Mouse (Mus musculus): ENCODE measurements around the gene Klk15. TPM values are rescaled to one million over a fixed set of nuclear protein-coding genes. Genes with fewer than 3 reads are reported as not detected.
"Not testable (repeated sequence)": the region's sequence is repeated elsewhere in the genome, so short reads cannot be mapped to it uniquely, and the experiment has no call there.

Klk15 gene
- polyA plus RNA-seq, 1 experiment from 2014 or later = not detected

- Histone ChIP-seq H3K27ac (ENCODE audit: low read length) (no peak overlapping the region), H3K4me1 (ENCODE audit: control insufficient read depth, insufficient read depth, low read length) (no peaks in the 10 kb centered on the region), H3K9ac (ENCODE audit: low read length) (no peak overlapping the region; the same call in 1 of the 2 replicates), H3K36me3 (ENCODE audit: control insufficient read depth, insufficient read depth, low read length) (no peaks in the 10 kb centered on the region), H3K4me2 (ENCODE audit: low read depth, low read length) (no peak overlapping the region), H3K9me3 (replicated peaks; ENCODE audit: control insufficient read depth, low read length) (no peaks in the 10 kb centered on the region), H3K27me3 (ENCODE audit: control insufficient read depth, insufficient read depth, low read length) (no peaks in the 10 kb centered on the region), H3K4me3 (replicated peaks; ENCODE audit: low read length) (no peak overlapping the region)
- WGBS = 61% methylated on average over 4 of the region's 4 CpGs
- ATAC-seq (ENCODE audit: insufficient read depth, low FRiP score) = no peak
These were observed 19.2 kb downstream of the Klk15 start for GRCm38 (mm10) chr7:43952703-43953102.

GRCm38 (mm10) chr7:43966451-43966850 lies 32.9 kb downstream of the Klk15 start, which contains the start of gene Klk1b1:
Gene Klk1b1, plus strand, starts transcription at chr7:43966751.
- H3K9me3 ChIP-seq (replicated peaks; ENCODE audit: control insufficient read depth, low read length) = no peaks in the 10 kb centered on the region
- no peak within 1 kb of the TSS for H3K27ac ChIP-seq (ENCODE audit: low read length)
- H3K9ac ChIP-seq (ENCODE audit: low read length) = no peak within 1 kb of the TSS
- H3K36me3 ChIP-seq (ENCODE audit: control insufficient read depth, insufficient read depth, low read length) = no peaks in the 10 kb centered on the region
- H3K4me3 ChIP-seq (replicated peaks; ENCODE audit: low read length) = no peak within 1 kb of the TSS
- no peak for ATAC-seq (ENCODE audit: insufficient read depth, low FRiP score)
- H3K4me2 ChIP-seq (ENCODE audit: low read depth, low read length) = no peak within 1 kb of the TSS
- no peaks in the 10 kb centered on the region for H3K27me3 ChIP-seq (ENCODE audit: control insufficient read depth, insufficient read depth, low read length)
- H3K4me1 ChIP-seq (ENCODE audit: control insufficient read depth, insufficient read depth, low read length) = no peaks in the 10 kb centered on the region
- 63% methylated on average over 3 of the region's 3 CpGs for WGBS

DNA sequence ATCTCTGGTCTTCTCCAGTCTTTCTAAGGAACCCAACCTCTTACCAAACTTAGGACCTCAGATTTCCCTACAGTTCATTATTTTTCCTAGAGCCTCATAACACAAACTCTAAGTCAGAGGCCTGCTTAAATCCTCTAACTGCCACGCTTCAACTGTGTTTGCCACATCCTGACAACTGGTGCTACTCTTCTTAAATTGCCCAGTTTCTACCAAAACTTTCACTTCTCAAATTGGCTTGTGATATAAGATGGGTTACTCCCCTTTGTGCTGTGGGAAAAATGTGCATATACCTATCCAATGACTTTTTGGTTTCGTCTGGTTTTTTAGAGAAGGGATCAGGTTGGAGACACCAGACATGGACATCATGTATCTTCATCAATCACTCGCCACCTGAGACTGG lies 33.5 kb downstream of the Klk15 start:
- WGBS = 73% methylated on average over 3 of the region's 3 CpGs
- Histone ChIP-seq H3K4me1 (ENCODE audit: control insufficient read depth, insufficient read depth, low read length) (no peaks in the 10 kb centered on the region), H3K9me3 (replicated peaks; ENCODE audit: control insufficient read depth, low read length) (no peaks in the 10 kb centered on the region), H3K27me3 (ENCODE audit: control insufficient read depth, insufficient read depth, low read length) (no peaks in the 10 kb centered on the region), H3K9ac (ENCODE audit: low read length) (no peak overlapping the region), H3K27ac (ENCODE audit: low read length) (no peak overlapping the region), H3K4me3 (replicated peaks; ENCODE audit: low read length) (no peak overlapping the region), H3K36me3 (ENCODE audit: control insufficient read depth, insufficient read depth, low read length) (no peaks in the 10 kb centered on the region), H3K4me2 (ENCODE audit: low read depth, low read length) (no peak overlapping the region)
- no peak for ATAC-seq (ENCODE audit: insufficient read depth, low FRiP score)

- Histone ChIP-seq H3K36me3 (ENCODE audit: control insufficient read depth, insufficient read depth, low read length) (no peaks in the 10 kb centered on the region), H3K9ac (ENCODE audit: low read length) (no peak overlapping the region), H3K27me3 (ENCODE audit: control insufficient read depth, insufficient read depth, low read length) (no peaks in the 10 kb centered on the region), H3K4me2 (ENCODE audit: low read depth, low read length) (no peak overlapping the region), H3K27ac (ENCODE audit: low read length) (no peak overlapping the region), H3K4me3 (replicated peaks; ENCODE audit: low read length) (no peak overlapping the region), H3K9me3 (replicated peaks; ENCODE audit: control insufficient read depth, low read length) (no peaks in the 10 kb centered on the region), H3K4me1 (ENCODE audit: control insufficient read depth, insufficient read depth, low read length) (no peaks in the 10 kb centered on the region)
- 69% methylated on average over 2 of the region's 2 CpGs for WGBS
- no peak for ATAC-seq (ENCODE audit: insufficient read depth, low FRiP score)
These were observed 34.1 kb downstream of the Klk15 start for GRCm38 (mm10) chr7:43967612-43968011.

- not testable (repeated sequence) for H3K27me3 ChIP-seq (ENCODE audit: control insufficient read depth, insufficient read depth, low read length); H3K4me3 ChIP-seq (replicated peaks; ENCODE audit: low read length); H3K4me1 ChIP-seq (ENCODE audit: control insufficient read depth, insufficient read depth, low read length); H3K4me2 ChIP-seq (ENCODE audit: low read depth, low read length); H3K36me3 ChIP-seq (ENCODE audit: control insufficient read depth, insufficient read depth, low read length); ATAC-seq (ENCODE audit: insufficient read depth, low FRiP score); H3K27ac ChIP-seq (ENCODE audit: low read length); H3K9ac ChIP-seq (ENCODE audit: low read length); H3K9me3 ChIP-seq (replicated peaks; ENCODE audit: control insufficient read depth, low read length)
- 83% methylated on average over 1 of the region's 1 CpGs for WGBS
These were observed 42.2 kb downstream of the Klk15 start, which contains the start of gene Klk1b9 for GRCm38 (mm10) chr7:43975761-43976160. Gene Klk1b9, plus strand, starts transcription at chr7:43976061.

GRCm38 (mm10) chr7:43985657-43986056 lies 52.1 kb downstream of the Klk15 start:
- H3K36me3 ChIP-seq (ENCODE audit: control insufficient read depth, insufficient read depth, low read length) = no peaks in the 10 kb centered on the region
- H3K4me2 ChIP-seq (ENCODE audit: low read depth, low read length) = no peak overlapping the region
- no peaks in the 10 kb centered on the region for H3K9me3 ChIP-seq (replicated peaks; ENCODE audit: control insufficient read depth, low read length)
- no peak overlapping the region for H3K9ac ChIP-seq (ENCODE audit: low read length)
- H3K4me1 ChIP-seq (ENCODE audit: control insufficient read depth, insufficient read depth, low read length) = no peaks in the 10 kb centered on the region
- no peak overlapping the region for H3K27ac ChIP-seq (ENCODE audit: low read length)
- H3K4me3 ChIP-seq (replicated peaks; ENCODE audit: low read length) = no peak overlapping the region
- H3K27me3 ChIP-seq (ENCODE audit: control insufficient read depth, insufficient read depth, low read length) = no peaks in the 10 kb centered on the region
- ATAC-seq (ENCODE audit: insufficient read depth, low FRiP score) = no peak

Other genes starting within 250 kb of the Klk15 start
- gene Klk14, start 243.3 kb upstream of the Klk15 start, polyA plus RNA-seq (2015; fragmentation: Nextera tagmentation; extraction: Ambion mirVana) = 0.28 and 1.1 TPM in 2 replicates
- 17.6 and 46.1 TPM in 2 replicates for gene Klk13, start 221.2 kb upstream of the Klk15 start, polyA plus RNA-seq (2015; fragmentation: Nextera tagmentation; extraction: Ambion mirVana)
- gene Klk12, start 164.8 kb upstream of the Klk15 start, polyA plus RNA-seq (2015; fragmentation: Nextera tagmentation; extraction: Ambion mirVana) = 7.3 and 16.2 TPM in 2 replicates
- gene Klk11, start 159.1 kb upstream of the Klk15 start, polyA plus RNA-seq (2015; fragmentation: Nextera tagmentation; extraction: Ambion mirVana) = 25.3 and 37.4 TPM in 2 replicates
- gene Klk10, start 152.7 kb upstream of the Klk15 start, polyA plus RNA-seq (2015; fragmentation: Nextera tagmentation; extraction: Ambion mirVana) = 42.4 and 129 TPM in 2 replicates
- 2.7 and 5.3 TPM in 2 replicates for gene Klk9, start 141.8 kb upstream of the Klk15 start, polyA plus RNA-seq (2015; fragmentation: Nextera tagmentation; extraction: Ambion mirVana)
- gene Klk8, start 136.2 kb upstream of the Klk15 start, polyA plus RNA-seq (2015; fragmentation: Nextera tagmentation; extraction: Ambion mirVana) = 31.0 and 55.1 TPM in 2 replicates
- gene Klk7, start 122.4 kb upstream of the Klk15 start, polyA plus RNA-seq (2015; fragmentation: Nextera tagmentation; extraction: Ambion mirVana) = 0.22 and 0.66 TPM in 2 replicates
- 0.30 and 0.42 TPM in 2 replicates for gene Klk6, start 109.2 kb upstream of the Klk15 start, polyA plus RNA-seq (2015; fragmentation: Nextera tagmentation; extraction: Ambion mirVana)
- 0.10 TPM in 1 of 2 replicates, not detected in the other for gene Klk5, start 91.8 kb upstream of the Klk15 start, polyA plus RNA-seq (2015; fragmentation: Nextera tagmentation; extraction: Ambion mirVana)
- gene Klk4, start 52.6 kb upstream of the Klk15 start, polyA plus RNA-seq (2015; fragmentation: Nextera tagmentation; extraction: Ambion mirVana) = 0.18 TPM in 1 of 2 replicates, not detected in the other
- gene Klk1b8, start 16.9 kb downstream of the Klk15 start, polyA plus RNA-seq (2015; fragmentation: Nextera tagmentation; extraction: Ambion mirVana) = 1.3 and 1.5 TPM in 2 replicates
- gene Klk1b1, start 33.0 kb downstream of the Klk15 start, polyA plus RNA-seq (2015; fragmentation: Nextera tagmentation; extraction: Ambion mirVana) = not detected in 2 replicates
- gene Klk1b9, start 42.3 kb downstream of the Klk15 start, polyA plus RNA-seq (2015; fragmentation: Nextera tagmentation; extraction: Ambion mirVana) = not detected in 2 replicates
- 0.36 TPM in 1 of 2 replicates, not detected in the other for gene Klk1b11, start 62.1 kb downstream of the Klk15 start, polyA plus RNA-seq (2015; fragmentation: Nextera tagmentation; extraction: Ambion mirVana)
- gene Klk1b26, start 78.4 kb downstream of the Klk15 start, polyA plus RNA-seq (2015; fragmentation: Nextera tagmentation; extraction: Ambion mirVana) = 0.94 TPM in 1 of 2 replicates, not detected in the other
- gene Klk1b27, start 118.5 kb downstream of the Klk15 start, polyA plus RNA-seq (2015; fragmentation: Nextera tagmentation; extraction: Ambion mirVana) = not detected in 2 replicates
- not detected in 2 replicates for gene Klk1b21, start 168.6 kb downstream of the Klk15 start, polyA plus RNA-seq (2015; fragmentation: Nextera tagmentation; extraction: Ambion mirVana)
- gene Klk1b22, start 178.9 kb downstream of the Klk15 start, polyA plus RNA-seq (2015; fragmentation: Nextera tagmentation; extraction: Ambion mirVana) = not detected in 2 replicates
- 0.25 TPM in 1 of 2 replicates, not detected in the other for gene Klk1b16, start 203.0 kb downstream of the Klk15 start, polyA plus RNA-seq (2015; fragmentation: Nextera tagmentation; extraction: Ambion mirVana)